Mouse (Mus musculus) A20 (cell line): ENCODE measurements around the gene Fry.

Experiments used
- DNase-seq: peaks from one replicate; pipeline ENCODE4 v3.0.0-alpha.2; 2011; ENCODE audit warnings: low read depth, low spot score

The Fry gene

DNA sequence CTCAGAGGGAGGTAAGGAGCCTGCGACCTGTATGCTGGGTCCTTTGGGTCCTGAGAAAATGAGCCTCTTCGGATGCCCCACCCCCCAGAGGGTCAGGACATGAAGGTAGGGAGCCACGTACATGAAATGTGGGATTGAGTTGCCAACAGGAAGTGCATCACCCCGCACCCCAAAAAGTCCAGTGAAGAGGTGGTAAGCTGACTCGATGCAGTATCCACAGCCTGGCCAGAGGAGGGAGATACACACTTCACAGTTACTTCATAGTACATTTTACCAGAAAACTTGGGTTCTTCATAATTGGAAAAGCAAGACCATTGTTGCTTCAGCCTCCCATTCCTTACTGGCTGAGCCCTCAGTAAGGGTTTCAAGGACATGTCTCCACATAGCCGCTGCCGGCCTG, 266.8 kb downstream of the Fry start:
- no peak for DNase-seq

- no peak for DNase-seq
Measured at GRCm38 (mm10) chr5:150388623-150389022, 270.2 kb downstream of the Fry start.

- no peak for DNase-seq
Measured at GRCm38 (mm10) chr5:150389589-150390377, 271.3 kb downstream of the Fry start.

DNA sequence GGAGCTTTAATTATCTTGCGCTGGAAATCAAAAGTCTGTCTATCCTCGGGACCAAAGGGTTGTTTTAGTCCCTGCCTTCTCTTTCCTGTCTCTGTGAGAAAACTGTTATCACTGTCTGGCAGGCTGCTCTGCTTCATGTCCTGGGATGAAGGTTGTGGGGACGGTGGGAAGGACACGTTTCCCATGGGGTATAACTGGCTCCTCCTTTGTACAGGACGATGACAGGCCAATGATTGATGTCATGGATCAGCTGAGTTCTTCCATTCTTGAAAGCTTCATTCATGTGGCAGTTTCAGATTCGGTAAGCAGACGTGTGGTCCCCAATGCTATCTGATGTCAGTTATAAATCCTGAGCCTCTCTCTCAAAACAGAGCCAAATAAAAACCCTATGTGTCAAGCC, 272.0 kb downstream of the Fry start:
- no peak for DNase-seq

DNA sequence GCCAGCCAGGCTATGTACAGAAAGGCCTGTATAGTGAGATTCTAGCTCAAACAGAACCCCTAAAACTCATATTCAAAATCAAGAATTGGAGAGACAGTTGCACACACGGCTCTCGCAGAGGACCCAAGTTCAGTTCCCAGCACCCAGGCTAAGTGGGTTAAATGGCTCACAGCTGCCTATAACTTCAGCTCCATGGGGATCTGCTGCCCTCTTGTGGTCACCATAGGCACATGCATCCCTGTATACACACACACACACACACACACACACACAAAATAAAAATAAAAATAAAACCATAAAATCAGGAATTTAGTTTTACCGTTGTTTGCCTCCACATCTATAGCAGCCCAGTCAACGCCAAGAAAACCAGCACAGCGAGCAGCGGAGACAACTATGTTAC, 276.2 kb downstream of the Fry start:
- DNase-seq, result peak; percentile 42

DNA sequence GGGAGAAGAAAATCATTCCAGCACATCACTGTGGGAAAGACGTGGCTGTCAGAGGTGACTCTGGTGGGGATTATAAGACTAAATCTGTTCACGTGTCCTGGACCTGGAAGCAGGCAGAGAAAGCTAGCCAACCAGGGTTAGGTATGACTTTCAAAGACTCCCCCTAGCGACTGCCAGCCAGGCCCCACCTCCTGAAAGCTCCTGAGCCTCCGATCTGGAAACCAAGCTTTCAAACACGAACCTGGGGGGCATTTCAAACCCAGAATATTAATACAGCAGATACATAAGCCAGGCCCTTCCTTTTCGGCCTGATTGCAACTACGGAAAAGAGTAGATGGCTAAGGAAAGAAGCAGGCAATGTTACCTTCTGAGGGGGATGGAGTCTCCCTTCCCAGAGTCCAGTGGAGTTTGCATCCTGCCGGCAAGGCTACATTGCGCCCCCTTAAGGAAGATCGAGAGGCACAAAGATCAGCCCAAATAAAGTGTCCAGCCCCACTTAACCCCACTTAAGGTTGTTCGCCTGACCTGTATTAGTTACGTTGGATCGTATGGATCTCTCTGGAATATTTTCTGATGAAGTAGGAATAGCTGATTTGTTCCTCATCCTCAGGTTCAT, 284.5 kb downstream of the Fry start:
- peak; percentile 28 for DNase-seq

DNA sequence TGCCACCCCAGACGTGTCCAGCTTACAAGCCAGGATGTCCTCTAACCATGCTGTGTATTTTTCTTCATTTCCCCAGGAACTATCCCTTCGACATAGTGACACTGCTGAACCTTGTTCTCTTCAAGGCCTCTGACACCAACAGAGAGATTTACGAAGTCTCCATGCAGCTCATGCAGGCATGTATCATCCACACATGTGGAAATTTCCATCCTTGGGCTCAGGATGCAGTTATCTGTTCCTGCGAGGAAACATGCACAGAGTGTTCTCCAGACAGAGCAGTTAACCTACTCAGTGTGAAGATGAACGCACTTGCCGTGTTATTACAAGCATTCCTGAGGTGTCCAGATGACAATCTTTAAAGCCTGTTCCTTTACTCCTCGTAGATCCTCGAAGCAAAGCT, 286.4 kb downstream of the Fry start:
- DNase-seq, result no peak

DNA sequence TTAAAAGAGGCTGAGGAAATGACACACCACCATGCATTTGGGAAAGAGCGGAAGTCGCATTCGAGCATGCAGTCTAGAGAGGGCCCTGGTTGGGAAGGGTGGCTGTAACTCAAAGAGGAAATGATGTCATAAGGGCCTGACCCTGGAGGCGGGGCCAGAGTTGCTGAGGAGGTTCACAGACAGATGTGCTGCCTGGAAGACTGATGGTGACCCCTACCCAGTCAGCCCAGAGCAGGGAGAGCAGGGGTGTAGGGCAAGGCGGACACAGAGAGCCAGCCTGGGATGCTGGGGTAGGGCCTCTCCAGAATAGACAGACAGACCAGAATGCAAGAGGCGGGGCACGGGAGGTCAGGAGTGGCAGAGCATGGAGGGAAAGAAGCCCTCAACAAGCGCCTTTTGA, 290.5 kb downstream of the Fry start:
- DNase-seq, result no peak

DNA sequence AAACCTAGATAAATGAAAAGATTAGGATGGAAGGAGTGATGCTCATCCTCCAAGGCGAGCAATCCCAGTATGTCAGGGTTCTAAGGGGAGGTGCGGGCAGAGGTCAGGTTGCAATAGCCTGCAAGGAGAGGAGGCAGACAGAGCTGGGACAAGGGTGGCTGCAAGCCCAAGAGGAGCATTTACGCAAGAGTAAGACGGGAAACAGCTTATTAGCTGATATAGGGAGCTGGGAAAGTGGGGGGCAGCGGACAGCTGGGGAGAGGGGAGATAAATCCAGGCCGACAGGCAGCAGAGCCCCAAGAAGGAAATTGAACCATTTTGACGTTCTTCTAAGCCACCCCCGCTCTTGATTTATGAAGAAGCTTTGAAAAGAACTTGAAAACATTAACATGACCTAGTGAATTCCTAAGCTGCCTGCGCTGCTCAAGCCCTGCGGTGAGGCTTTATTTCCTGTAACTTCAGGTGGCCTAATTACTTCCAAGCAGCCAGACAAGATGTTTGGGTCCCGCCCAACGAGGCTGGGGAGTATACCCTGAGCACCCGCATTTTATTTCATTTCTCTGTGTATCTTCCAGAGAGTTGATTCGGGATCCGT, 291.1 kb downstream of the Fry start:
- no peak for DNase-seq

DNA sequence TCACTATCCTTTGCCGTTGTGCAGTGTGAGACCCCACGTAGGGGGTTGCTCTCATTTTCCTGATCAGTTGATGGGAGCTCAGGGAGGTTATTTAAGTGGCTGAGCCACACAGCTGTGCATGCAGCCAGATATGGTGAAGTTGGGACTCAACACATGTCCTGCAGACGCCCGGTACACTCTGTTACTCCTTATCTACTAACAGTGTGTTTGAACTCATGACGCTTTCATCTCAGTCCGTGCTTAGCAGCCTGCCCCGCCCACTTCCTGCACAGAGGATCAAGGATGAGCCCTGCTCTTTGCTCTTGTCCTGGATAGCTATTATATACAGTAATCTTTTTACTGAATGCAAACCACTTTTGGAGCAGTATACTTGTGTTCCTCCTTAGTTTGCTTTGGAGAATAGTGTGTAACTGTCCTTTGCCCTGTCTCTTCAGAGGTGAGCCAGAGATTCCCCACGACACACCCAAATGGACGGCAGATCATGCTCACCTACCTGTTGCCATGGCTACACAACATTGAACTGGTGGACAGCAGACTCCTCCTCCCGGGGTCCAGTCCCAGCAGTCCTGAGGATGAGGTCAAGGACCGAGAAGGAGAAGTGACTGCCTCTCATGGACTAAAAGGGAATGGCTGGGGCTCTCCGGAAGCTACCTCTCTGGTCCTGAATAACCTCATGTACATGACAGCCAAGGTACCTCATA, 294.5 kb downstream of the Fry start:
- DNase-seq, result no peak

- DNase-seq, result no peak
Measured at GRCm38 (mm10) chr5:150414823-150415222, 296.4 kb downstream of the Fry start.

DNA sequence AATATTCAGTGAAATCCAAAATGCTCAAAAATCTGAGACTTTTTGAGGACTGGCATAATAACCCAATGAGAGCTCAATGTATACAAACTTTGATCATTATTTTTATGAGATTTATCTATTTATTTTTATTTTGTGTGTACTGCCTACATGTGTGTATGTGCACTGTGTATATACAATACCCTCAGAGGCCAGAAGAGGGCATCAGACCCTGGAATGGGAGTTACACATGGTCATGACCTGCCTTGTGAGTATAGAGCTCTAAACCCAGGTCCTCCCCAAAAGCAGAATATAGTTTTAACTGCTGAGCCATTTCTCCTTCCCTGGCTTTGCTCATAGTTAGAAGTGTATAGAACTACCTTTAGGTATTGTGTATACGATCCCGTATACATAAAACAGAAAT, 298.8 kb downstream of the Fry start:
- no peak for DNase-seq

DNA sequence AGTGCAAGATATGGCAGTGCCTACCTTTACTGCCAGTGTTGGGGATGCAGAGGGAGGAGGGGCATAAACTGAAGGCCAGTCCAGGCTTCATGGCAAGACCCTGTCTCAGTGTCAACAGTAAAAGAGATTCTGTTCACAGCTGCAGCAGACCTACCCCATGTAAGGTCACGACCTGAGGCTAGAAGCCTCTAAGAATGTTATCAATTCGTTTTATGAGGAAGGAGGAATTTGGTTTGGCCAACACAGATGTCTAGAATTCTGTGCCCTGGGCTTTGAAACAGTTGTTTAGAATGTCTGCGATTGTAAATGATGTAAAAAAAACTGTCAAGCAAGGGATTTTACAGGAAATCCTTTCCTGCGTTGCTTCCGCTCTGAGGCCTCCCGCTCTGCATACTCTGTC, 299.6 kb downstream of the Fry start:
- DNase-seq, result no peak

GRCm38 (mm10) chr5:150425038-150425437, 306.6 kb downstream of the Fry start:
- DNase-seq, result no peak

DNA sequence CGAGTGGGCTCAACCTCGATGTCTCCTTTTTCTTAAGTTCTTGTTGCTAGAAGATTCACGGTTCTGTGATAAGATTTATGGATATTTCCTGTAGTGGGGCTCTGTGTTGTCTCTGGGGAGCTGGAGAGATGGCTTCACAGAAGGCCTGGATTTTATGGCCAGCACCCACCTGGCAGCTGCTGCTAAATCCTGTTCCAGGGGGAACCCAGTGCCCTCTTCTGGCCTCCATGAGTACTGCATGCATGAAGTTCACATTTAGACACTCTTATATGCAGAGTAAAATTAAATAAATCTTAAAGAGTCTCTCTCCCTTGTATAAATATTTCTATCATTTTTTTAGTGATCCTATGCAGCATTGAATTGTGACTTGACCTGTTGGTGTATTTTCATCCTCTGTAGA, 308.1 kb downstream of the Fry start:
- DNase-seq, result peak; percentile 46

DNA sequence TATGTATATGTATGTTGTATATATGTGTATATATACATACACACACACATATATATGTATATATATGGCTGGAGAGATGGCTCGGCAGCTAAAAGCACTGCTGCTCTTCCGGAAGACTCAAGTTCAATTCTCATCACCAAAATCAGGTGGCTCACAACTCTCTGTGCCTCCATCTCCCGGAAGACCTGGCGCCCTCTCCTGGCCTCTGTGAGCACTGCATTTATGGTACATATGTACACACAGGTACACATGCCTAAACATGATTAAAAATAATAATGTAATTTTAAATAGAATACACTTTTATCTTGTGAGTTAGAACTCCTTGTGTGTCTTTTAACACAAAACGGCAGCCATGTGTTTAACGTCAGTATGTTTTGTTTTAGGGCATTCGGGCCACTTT, 312.8 kb downstream of the Fry start:
- DNase-seq, result peak; percentile 29

GRCm38 (mm10) chr5:150432960-150433359, 314.5 kb downstream of the Fry start:
- no peak for DNase-seq

GRCm38 (mm10) chr5:150436629-150437389, 318.4 kb downstream of the Fry start:
- DNase-seq, result no peak

GRCm38 (mm10) chr5:150441690-150442089, 323.2 kb downstream of the Fry start:
- peak; percentile 67 for DNase-seq

DNA sequence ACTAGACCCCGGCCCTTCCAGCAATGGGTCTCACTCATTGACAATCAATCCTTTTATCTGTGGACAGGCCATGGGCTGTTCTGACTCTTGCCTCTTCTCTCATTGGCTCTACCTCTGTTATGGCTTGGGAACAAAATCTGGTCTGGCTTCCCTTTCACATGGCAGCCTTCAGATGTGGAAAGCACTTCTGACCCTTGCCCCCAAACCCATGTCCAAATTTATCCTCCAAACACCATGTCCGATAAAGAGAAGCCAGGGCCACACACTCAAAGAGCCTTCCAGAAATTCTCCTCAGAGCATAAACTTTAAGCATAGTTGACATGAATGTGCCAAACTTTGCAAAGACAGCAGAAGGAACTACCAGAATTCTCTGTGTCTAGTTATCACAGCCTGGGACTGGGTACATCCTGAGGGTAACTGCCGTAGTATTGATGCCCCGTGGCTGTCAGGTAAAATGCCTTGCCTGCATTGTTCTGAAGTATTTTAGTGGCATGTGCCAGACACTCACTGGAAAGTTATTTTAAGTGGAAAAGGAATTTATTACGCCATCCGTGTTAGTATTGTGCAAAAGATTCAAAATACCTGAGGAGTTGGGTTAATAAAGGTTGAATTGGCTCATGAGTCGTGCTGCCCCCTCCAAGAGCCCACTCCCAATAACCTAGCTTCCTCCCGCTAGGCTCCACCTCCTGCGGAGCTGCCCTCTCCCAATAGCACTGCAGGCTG, 333.0 kb downstream of the Fry start:
- no peak for DNase-seq

- no peak for DNase-seq
Measured at GRCm38 (mm10) chr5:150452004-150452626, 333.7 kb downstream of the Fry start.
